Mouse (Mus musculus) NIH3T3 (cell line): ENCODE data around the gene Vdac2.

ENCODE experiments used
- DNase-seq: peaks from one replicate; pipeline ENCODE4 v3.0.0-alpha.2; 2012; ENCODE audit warnings: low read depth

The Vdac2 gene

DNA sequence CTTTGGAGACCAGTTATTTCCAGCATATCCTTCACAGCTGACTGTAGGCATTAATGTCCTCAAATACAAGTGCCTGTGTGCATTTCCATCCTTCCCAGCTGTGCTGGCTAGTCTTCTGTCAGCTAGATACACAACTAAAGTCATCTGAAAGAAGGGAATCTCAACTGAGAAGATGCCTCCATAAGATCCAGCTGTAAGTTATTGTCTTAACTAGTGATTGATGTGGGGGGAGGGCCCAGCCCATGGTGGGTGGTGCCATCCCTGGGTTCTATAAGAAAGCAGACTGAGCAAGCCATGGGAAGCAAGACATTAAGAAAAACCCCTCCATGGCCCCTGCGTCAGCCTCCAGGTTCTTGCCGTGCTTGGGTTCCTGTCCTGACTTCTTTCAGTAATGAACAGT, at the start of gene Vdac2:
Vdac2 (plus strand) TSS at position 301 of the 400 bp plus-strand sequence.
- DNase-seq, result no peak

DNA sequence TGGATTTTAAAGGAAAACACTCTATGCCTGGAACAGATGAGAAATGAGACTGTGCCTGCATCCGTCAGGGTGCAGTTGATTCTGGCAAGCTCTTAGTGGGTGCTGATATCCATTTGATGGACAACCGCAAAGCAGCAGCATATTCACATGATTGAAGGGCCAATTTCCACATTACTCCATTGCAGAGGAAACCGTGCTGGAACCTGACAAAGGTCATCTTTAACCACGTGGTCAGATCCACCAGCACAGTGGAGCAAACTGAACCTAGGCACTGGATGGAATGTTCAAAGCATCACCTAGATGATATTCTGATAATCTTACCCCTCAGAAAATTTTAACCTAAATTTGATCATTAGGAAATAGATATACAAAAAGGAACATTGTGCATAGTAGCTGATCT, 48.8 kb upstream of the Vdac2 start:
- DNase-seq, result no peak

DNA sequence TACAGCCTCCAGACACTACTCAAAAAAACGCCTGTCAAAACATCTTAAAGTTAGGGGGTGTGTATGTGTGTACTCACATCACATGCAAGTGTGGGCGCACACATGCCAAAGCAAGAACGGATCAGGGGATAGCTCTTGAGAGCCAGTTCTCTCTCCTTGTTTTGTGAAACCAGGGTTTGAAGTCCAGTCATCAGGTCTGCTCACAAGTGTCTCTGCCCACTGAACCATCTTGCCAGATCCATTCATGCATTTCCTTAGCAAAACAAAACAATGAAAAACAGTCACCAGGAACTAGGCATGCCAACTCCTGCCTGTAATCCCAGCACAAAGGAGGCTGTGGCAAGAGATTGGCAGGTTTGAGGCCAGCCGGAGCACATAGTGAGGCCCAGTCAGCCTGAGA, 38.5 kb upstream of the Vdac2 start:
- DNase-seq, result no peak

DNA sequence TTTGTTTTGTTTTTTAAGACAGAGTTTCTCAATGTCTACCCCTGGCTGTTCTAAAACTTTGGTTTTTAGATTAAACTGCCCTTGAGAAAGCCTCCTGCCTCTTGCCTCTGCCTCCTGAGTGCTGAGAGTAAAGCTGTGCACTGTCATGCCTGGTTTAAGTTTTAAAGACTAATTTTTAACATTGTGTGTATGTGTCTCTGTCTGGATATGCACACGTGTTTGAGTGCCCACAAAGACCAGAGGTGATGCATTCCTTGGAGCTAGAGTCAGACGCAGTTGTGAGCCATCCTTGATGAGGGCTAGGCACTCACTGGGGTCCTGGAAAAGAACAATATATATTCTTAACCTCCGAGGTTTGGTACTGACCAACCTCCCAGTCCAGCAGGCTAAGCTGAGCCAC, 37.7 kb upstream of the Vdac2 start:
- DNase-seq, result peak; percentile 19

DNA sequence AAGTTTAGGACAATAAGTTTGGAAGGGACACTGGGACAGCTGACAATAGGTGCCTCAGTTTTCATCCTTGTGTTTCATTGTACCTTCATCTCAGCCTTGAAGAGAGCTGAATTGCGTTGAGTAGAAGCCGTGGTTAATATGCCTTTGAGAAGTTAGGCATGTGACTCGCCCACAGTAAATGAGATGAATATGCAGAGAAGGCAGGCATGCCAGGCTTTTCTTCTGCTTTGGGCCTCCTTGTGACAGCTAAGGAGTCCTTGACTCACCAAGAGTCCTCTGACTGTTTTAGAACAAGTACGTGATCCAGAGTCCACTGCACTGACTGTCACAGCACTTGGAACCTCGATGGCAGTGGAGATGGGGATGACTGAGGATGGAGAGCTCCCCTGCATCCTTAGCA, 36.9 kb upstream of the Vdac2 start:
- no peak for DNase-seq

DNA sequence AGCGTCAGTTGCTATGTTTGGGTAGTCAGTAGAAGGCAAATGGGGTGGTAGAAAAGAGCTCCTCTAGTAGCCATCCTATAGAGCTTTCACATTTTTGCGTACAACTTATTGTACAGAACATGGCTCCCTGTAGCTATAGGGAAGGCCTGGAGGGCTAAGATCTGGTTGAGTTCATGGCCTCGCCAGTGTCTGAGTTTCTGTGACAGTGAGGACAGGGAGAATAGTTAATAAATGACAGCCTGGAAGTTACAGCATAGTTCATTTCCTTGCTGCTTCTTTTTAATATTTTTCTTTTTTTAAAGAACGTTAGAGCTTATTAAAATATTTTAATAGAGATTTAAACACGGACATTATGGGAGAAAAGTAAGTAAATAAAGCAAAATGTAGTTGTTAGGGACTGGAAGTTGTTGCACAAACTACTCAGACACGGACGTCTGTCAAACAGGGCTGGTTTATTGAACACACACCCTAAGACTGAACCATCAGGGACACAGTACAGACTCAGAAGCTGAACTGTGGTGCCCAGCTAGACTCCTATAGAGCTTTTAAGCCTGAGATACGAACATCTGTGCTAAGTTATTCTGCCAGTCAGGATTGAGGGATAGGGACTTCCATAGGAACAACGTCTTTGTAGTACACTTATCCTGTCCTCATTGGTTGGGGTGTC, 34.3 kb upstream of the Vdac2 start:
- no peak for DNase-seq

DNA sequence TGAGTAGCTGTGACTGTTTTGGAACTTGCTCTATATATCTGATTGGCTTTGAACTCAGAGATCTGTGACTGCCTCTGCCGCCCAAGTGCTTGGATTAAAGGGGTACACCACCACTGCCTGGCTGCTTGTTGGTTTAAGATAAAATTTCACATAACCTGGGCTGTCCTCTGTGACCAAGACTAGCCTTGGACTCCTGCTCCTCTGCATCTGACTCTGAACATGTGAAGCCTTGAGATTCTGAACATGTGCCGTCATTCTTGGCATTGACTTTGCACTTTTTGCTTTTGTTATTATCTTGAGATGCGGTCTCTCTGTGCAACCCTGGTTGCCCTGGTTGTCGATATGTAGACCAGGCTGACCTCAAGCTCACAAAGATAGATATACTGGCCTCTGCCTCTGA, 33.3 kb upstream of the Vdac2 start:
- DNase-seq, result no peak

DNA sequence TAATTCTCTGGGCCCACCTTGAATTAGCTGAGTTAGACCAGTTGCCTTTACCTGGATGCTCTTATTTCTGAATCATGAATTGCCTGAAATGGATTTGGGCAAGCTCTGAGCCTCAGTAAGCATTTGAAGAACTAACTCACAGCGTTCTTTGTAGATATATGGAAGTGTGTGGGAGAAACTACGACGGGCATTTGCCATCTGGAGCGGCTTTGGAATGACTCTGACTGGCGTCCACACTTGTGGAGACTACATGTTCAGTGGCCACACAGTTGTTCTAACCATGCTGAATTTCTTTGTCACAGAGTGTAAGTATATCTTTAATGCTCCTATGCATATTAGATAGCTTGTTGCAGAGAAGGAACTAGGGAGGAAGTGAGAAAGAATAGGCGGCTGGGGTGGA, 32.8 kb upstream of the Vdac2 start:
- no peak for DNase-seq

DNA sequence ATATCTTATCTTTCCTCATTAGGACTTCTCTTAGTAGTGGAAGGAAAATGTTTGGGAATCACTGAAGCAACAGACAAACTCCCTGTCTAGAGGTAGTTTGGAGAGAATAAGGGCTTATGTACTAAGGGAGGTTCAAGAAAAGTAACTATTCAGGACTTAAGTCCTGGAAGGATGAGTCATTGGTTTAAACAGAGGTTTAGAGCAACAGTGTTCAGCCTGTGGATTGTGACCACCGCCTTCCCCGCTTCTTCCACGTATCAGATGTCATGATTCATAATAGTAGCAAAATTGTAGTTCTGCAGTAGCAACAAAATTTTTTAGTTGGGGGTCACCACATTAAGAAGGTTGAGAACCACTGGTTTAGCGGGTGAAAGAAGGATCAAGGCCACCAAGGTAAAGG, 24.4 kb upstream of the Vdac2 start:
- peak; percentile 44 for DNase-seq

DNA sequence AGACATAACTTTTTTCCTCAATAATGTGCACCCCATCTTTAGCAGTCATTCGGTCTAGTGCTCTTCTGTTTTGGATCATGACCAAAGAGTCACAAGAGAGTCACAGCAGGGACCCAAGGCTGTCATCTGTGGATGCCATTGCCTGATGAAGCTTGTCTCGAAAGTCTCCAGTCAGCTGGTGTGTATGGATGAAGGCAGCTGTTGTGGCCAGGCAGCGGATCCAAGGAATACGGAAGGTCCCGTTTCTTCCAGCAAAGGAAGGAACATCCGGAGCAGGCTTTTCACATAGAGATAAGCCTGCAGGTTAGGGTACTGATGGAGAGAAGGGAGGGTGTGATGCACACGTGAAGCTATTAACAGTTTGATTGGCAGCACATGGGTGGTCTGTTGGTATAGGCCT, 23.4 kb upstream of the Vdac2 start:
- no peak for DNase-seq

DNA sequence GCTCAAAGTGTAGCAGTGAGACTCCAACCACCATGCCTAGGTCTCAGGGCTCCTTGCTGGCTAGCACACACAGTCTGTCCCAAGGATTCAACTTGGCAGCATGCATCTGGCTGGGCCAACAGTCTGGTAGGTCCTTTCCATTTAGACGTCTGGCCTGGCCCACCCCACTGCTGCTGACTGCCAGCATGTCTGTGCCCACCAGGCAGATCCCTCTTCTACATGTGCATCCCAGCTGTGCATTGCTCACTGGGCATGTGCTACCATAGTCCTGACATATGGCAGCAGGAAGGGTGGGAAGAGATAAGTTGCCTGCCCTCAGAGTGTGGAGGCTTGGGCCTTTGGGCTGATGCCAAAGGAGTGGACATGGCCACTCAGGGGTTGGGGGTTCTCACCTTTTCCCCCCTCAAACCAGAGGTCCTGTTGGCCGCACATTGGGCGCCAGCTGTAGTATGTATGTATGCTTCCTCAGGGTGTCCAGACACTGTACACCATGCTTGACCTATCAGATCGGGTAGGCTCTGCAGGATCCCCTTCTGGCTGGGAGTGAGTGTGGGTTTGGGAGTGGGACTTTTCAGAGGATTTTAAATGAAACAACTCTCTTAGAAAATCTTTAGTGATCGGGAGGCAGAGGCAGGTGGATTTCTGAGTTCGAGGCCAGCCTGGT, 22.4 kb upstream of the Vdac2 start:
- DNase-seq, result no peak

DNA sequence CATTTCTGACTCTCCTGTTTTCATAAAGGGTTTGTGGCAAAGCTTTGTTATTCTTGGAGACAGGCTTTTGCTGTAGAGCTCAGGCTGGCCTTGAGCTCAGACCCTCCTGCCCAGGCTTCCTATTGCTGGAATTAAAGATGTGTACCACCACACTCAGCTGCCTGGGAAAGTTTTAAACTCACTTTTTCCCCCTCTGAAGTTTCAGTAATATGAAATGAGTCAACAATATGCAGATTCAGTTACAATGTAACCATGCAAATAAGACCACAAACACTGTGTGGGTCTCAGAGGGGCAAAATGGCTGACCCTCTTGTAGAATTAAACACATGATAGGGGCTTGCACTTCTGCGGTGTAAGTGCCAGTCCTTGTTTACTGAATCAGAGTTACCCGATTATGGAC, 18.8 kb upstream of the Vdac2 start:
- DNase-seq, result no peak

DNA sequence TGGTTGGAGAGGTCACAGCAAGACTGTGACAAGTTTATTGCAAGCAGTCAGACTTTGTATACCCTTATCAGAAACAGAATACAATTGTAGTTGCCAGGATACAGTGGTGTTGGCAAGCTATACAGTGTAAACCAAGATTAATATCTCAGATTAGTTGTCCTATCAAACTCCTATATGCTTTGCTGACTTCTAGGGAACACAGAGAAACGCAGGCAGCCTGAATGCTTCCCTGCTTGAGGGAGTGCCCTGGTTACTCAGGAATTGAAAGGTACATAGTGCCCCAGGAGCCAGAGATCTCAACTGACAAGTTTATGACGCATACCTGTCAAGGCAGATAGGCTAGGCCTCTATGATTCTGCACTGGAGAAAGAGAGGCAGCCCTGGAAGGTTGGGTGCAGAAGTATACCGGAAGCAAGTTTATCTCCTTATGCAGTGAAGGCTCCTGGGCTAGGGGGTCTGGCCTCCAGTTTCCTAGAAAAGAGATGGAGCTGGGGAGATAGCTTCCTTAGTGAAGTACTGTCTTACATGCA, 18.3 kb upstream of the Vdac2 start:
- DNase-seq, result no peak

DNA sequence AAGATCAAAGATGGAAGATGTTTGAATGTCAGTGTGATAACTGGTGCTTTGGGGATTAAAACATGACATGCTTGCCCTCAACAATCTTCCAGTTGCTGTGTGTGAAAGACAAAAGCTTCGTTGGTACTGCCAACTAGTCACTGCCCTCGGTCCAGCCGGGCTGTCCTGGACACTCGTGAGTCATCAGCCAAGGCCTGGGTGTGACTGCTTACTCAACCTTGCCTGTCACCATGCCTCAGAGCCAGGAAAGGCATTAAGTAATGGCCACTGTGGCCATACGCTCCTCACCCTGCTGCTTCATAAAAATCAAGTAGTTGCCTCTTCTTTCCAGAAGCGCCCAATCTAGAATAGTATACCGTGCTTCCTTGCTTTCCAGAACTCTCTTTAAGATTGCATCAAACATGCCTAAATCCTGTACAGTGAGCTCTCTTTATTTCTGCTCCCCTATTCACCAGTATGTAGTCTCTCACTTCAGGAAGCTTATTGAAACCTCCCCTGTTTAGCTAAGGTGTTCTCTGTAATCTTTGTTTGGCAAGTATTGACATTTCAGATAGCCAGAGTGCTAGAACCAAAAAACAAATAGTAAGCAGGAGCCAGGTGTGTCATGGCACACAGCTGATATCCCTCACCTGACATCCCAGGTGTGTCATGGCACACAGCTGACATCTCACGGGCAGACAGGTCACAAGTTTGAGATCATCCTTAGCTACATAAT, 16.7 kb upstream of the Vdac2 start:
- DNase-seq, result peak; percentile 40

DNA sequence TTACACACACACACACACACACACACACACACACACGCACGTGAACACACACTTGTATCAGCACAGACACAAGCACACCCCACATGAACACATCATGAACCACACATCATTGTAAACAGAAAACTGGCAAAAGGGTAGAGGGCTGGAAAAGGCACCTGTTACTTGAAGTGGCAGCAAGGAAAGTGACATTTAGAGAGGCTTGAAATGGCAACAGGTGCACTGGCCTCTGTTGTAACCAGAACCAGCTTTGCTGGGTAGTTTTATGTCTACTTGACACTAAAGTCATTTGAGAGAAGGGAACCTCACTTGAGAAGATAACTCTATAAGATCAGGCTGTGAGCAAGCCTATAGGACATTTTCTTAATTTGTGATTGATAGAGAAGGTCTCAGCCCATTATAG, 15.6 kb upstream of the Vdac2 start:
- DNase-seq, result no peak

DNA sequence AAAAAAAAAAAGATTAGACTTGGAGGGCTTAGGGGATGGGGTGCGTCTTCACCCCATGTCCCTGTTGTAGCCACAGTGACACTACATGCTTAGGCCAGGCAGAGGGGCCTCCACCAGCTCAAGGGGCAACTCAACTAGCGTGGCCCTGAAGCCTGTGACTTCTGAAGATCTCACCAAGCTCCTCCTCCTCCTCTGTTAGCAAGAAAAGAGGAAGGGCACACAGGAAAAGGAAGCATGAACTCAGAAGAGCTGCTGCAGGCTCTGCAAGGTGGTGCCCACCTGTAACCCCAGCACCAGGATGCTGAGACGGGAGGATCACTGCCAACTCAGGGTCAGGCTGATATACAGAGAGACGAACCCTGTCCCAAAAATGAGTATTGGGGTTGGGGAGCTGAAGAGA, 13.7 kb upstream of the Vdac2 start:
- no peak for DNase-seq

DNA sequence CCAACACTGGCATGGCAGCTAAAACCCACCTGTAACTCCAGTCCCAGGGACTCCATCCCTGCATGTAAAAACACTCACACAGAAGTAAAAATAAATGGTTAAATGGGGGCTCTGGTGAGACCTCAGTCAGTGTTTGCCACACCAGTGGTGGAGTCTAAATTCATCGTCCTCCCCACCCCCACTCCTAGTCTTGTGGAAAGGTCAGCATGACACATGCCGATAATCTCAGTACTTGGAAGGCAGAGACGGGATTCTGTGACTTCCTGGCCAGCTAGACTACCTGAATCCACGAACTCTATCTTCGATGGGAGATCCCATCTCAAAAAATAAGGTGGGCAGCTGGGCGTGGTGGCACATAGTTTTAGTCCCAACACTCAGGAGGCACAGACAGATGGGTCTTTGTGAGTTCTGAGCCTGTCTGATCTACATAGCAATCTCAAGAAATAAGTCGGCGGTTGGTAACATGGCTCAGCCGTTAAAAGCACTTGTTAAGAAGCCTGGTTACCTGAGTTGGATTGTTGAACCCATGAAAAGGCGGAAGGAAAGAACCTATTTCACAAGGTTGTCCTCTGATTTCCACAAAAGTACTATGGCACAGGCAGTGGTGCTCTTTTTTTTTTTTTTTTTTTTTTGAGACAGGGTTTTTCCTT, 13.2 kb upstream of the Vdac2 start:
- DNase-seq, result no peak

DNA sequence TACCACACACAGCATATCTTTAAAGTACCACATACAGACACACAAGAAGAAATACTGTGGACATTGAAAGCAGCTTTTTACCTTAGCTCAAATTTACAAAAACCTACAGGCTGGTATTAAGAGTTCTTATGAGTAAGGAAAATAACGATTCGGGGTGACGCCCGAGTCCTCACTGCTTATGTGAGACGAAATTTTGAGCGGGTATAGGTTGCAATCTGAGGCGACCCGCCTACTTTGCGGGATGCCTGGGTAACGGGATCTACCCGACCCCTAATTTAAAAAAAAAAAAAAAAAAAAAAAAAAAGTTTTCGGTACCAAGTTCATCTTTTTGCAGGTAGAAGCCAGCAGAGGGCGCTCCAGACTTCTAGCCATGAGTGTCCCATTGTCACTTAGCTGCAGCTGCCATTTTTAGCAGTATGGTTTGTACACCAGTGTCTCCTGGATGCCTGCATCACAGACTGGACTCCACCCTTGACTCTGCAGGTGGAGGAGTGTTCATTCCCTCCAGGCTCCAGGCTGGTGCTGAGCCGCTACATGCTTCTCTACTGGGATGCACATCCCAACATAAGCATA, 12.4 kb upstream of the Vdac2 start:
- peak; percentile 74 for DNase-seq

DNA sequence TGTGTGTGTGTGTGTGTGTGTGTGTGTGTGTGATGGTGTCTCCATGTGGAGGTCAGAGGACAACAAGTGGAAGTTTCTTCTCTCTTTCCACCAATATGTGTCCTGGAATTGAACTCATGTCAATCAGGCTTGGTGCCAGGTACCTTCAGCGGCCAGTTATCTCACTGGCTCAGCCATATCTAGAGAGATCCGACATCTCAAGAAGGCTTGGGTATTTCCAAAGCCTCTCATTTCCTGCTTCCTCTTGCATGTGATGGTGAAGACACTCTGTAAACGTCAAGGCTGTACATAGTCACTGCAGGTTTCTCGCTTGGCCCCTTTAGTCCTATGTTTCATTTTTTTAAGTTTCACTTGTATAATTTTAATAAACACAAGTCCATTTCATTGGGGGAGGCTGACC, 11.8 kb upstream of the Vdac2 start:
- DNase-seq, result no peak

DNA sequence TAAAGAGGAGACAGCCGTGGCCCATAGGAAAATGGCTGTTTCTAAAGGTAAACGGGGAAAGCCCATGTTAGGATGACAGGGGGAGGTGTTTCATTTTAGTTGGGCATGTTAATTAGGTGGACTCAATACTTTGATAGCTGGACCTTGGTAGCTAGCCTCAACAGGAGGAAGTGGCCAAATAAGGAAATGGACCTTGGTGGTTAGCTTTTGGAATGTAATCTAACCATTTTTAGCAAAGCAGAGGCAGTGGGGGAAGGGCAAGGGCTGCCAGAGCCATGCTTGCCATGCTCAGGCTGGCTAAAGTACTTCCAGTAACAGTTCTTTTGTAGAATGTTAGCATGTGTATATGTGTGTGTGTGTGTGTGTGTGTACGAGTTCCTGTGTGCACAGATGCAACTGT, 11.2 kb upstream of the Vdac2 start:
- peak; percentile 43 for DNase-seq

DNA sequence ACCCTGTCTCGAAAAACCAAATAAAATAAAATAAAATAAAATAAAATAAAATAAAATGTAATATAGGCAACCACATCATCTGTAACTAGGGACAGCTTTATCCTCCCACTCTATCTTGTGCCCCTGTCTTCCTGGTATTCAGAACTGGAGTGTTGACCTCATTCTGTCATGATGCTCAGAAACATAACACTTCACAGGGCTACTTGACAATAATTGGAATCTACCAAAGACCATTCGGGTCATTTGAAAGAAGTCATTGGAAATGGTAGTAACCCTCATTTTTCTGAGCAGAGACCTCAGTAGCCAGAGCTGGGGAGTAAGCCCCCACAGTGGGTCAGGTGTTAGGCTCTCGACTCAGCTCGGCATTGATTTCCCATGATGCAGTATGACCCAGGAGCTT, 10.4 kb upstream of the Vdac2 start:
- no peak for DNase-seq

DNA sequence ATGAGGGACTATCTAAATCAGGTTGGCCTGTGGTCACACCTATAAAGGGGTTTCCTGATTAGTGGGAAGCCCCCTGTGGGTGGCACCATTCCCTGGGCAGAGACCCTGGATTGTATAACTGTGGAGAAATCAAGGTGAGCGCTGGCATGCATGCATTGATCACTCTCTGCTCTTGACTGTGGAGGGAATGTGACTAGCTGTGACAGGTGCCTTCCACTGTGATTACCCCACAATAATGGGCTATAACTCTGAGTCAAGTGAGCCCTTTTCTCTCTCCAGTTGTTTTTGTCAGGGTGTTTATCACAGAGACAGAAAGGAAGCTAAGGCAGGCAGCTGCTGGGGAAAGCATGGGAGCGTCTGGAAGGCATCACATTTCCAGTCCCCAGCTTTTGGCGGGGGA, 8.8 kb upstream of the Vdac2 start:
- no peak for DNase-seq
